Mouse (Mus musculus): ENCODE measurements around the gene Spata22. TPM values are rescaled to one million over a fixed set of nuclear protein-coding genes. Genes with fewer than 3 reads are reported as not detected.

Spata22 gene
- total RNA-seq, 1 experiment from 2014 or later, result 0.73 TPM

Other genes starting within 250 kb of the Spata22 start
- 0.30 and 0.33 TPM in 2 replicates for gene Itgae, start 239.2 kb upstream of the Spata22 start, total RNA-seq (2021)
- 1.4 and 1.6 TPM in 2 replicates for gene Haspin, start 191.4 kb upstream of the Spata22 start, total RNA-seq (2021)
- gene P2rx5, start 169.3 kb upstream of the Spata22 start, total RNA-seq (2021), result 5.8 and 7.8 TPM in 2 replicates
- 63.4 and 73.4 TPM in 2 replicates for gene Emc6, start 152.7 kb upstream of the Spata22 start, total RNA-seq (2021)
- 71.3 and 79.4 TPM in 2 replicates for gene Tax1bp3, start 152.7 kb upstream of the Spata22 start, total RNA-seq (2021)
- 17.4 and 20.6 TPM in 2 replicates for gene Ctns, start 130.7 kb upstream of the Spata22 start, total RNA-seq (2021)
- 9.9 and 13.8 TPM in 2 replicates for gene Shpk, start 130.3 kb upstream of the Spata22 start, total RNA-seq (2021)
- 0.46 TPM in 1 of 2 replicates, not detected in the other for gene Trpv1, start 95.4 kb upstream of the Spata22 start, total RNA-seq (2021)
- gene Trpv3, start 62.4 kb upstream of the Spata22 start, total RNA-seq (2021), result 0.27 TPM in 1 of 2 replicates, not detected in the other
- 8.5 and 9.4 TPM in 2 replicates for gene Aspa, start 145 bp upstream of the Spata22 start, total RNA-seq (2021)
- gene Gm49340, start within 50 bp of the Spata22 start, total RNA-seq (2021), result not detected in 2 replicates
- not detected in 2 replicates for gene Olfr20, start 21.0 kb downstream of the Spata22 start, total RNA-seq (2021)
- gene Olfr376, start 41.5 kb downstream of the Spata22 start, total RNA-seq (2021), result not detected in 2 replicates
- gene Olfr1, start 69.9 kb downstream of the Spata22 start, total RNA-seq (2021), result not detected in 2 replicates
- not detected in 2 replicates for gene Olfr378, start 98.7 kb downstream of the Spata22 start, total RNA-seq (2021)
- gene Olfr380, start 127.8 kb downstream of the Spata22 start, total RNA-seq (2021), result not detected in 2 replicates
- not detected in 2 replicates for gene Olfr381, start 161.9 kb downstream of the Spata22 start, total RNA-seq (2021)
- not detected in 2 replicates for gene Olfr382, start 187.5 kb downstream of the Spata22 start, total RNA-seq (2021)